Mouse (Mus musculus) bone marrow, adult 2 months (tissue): ENCODE results near the gene Dus3l.

Source experiments
- CTCF ChIP-seq: fragments of 200-500 bp; IDR thresholded peaks from 2 replicates; pipeline ENCODE4 v1.5.1; 2011; ENCODE audit warnings: low read length, control low read depth; ENCODE audit not compliant: control insufficient read depth, insufficient read depth
- POLR2A ChIP-seq: fragments of 200-500 bp; IDR thresholded peaks from 2 replicates; pipeline ENCODE4 v1.6.1; 2011; ENCODE audit warnings: low read depth, mild to moderate bottlenecking, control low read depth, low read length, borderline replicate concordance; ENCODE audit not compliant: control insufficient read depth

GRCm38 (mm10) chr17:56744173-56744572, 20.4 kb upstream of the Dus3l start:
- TF ChIP-seq CTCF (no peak), POLR2A (no peak)
